Mouse (Mus musculus): ENCODE measurements around the gene Entpd8. TPM values are rescaled to one million over a fixed set of nuclear protein-coding genes. Genes with fewer than 3 reads are reported as not detected.

The Entpd8 gene
- polyA plus RNA-seq, 1 experiment from 2014 or later = 14.3 TPM

DNA sequence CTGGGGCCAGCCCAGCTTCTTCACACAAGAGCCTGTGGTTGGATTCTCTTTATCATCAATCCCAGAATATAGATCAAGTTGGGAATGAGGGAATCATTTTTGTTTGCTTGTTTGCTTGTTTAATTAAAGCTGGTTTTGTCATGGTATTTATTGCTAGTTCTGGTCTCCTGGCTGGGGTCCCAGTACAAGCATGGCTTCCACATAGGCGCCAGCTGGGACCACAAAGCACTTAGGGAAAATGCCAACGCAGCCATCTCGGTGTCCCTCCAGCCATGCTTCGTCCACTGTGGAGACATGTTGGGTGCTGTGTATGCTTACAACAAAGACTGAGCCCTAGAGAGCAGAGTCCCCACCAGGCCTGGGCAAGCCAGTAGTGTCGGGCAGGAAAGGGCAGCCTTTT lies 5.5 kb downstream of the Entpd8 start:
- Histone ChIP-seq H3K9ac (ENCODE audit: low read depth, low read length) (no peak overlapping the region), H3K27ac (ENCODE audit: low read length) (no peak overlapping the region), H3K4me3 (ENCODE audit: low read length) (no peak overlapping the region), H3K36me3 (ENCODE audit: control insufficient read depth, insufficient read depth, low read length) (no peaks in the 10 kb centered on the region), H3K4me2 (ENCODE audit: low read depth, low read length) (no peak overlapping the region), H3K9me3 (ENCODE audit: control insufficient read depth, low read length) (no peaks in the 10 kb centered on the region), H3K4me1 (ENCODE audit: control insufficient read depth, insufficient read depth, low read length) (peaks cover 10% of the 10 kb centered on the region), H3K27me3 (replicated peaks; ENCODE audit: control insufficient read depth, insufficient read depth, low read length) (no peaks in the 10 kb centered on the region)
- 86% methylated on average over 5 of the region's 5 CpGs for WGBS
- no peak for ATAC-seq

DNA sequence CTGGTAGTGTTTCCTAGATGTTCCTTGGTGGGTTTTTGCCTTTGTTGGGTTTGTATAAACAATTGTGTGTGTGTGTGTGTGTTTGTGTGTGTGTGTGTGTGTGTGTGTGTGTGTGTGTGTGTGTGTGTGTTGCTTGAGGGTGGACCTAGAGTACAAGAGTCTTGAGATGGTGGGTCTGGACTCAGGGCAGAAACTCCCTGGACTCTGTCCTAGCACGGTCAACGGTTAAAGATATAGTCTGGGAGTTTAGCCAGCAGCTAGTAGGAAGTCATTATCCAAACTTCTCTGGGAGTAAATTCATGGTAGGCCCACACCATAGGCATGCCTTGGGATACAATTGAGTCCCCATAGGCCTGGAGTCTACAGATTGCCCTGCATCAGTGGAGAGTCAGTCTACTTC lies 7.7 kb downstream of the Entpd8 start:
- no peak overlapping the region for H3K4me2 ChIP-seq (ENCODE audit: low read depth, low read length)
- H3K27me3 ChIP-seq (replicated peaks; ENCODE audit: control insufficient read depth, insufficient read depth, low read length) = no peaks in the 10 kb centered on the region
- H3K36me3 ChIP-seq (ENCODE audit: control insufficient read depth, insufficient read depth, low read length) = no peaks in the 10 kb centered on the region
- no peak for ATAC-seq
- H3K4me1 ChIP-seq (ENCODE audit: control insufficient read depth, insufficient read depth, low read length) = peaks cover 10% of the 10 kb centered on the region
- 93% methylated on average over 2 of the region's 2 CpGs for WGBS
- H3K4me3 ChIP-seq (ENCODE audit: low read length) = no peak overlapping the region
- H3K9me3 ChIP-seq (ENCODE audit: control insufficient read depth, low read length) = no peaks in the 10 kb centered on the region
- H3K9ac ChIP-seq (ENCODE audit: low read depth, low read length) = no peak overlapping the region
- no peak overlapping the region for H3K27ac ChIP-seq (ENCODE audit: low read length)

DNA sequence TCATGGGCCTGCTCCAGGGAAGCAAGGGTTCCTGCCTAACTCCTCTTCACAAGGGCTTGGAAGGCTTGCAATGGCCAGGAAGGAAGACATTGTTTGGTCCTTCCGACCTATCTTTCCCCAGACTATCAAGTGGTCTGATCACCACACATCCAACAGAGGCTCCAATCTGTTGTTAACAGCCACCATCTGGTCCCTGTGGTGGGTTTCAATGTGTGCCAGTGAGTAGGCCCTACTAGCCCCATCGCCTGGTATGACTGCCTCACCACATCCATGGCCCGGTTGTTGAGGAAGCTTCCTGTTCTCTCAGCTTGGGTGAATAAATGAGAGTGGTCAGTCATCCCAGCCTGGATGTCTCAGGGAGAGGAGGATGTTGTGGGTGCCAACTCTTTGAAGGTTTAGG lies 8.5 kb downstream of the Entpd8 start:
- ATAC-seq = no peak
- 85% methylated on average over 3 of the region's 3 CpGs for WGBS

DNA sequence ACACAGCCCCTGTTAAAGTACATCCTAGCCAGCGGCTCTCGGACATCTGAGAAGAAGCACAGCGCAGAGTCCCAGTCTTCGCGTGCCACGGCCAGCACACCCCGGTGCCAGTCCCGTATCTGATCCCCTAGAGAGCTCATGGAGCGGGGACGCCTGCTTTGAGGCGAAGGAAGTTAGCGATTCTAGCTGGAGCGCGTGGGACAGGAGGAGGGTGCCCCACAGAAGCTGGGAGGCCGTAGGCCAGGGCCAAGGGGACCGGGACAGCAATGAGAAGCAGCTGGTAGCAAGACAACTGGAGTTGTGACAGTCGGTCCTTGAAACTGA lies 14.6 kb downstream of the Entpd8 start:
- peak overlapping the region; percentile 39 for H3K4me3 ChIP-seq (ENCODE audit: low read length)
- ATAC-seq = peak; percentile 40
- H3K27me3 ChIP-seq (replicated peaks; ENCODE audit: control insufficient read depth, insufficient read depth, low read length) = no peaks in the 10 kb centered on the region

More for the DNA sequence above, 8.5 kb downstream of the Entpd8 start:
- Histone ChIP-seq H3K27me3 (replicated peaks; ENCODE audit: control insufficient read depth, insufficient read depth, low read length) (no peaks in the 10 kb centered on the region), H3K4me1 (ENCODE audit: control insufficient read depth, insufficient read depth, low read length) (peaks cover 10% of the 10 kb centered on the region; the same call in 1 of the 2 replicates), H3K9me3 (ENCODE audit: control insufficient read depth, low read length) (no peaks in the 10 kb centered on the region), H3K9ac (ENCODE audit: low read depth, low read length) (no peak overlapping the region), H3K4me2 (ENCODE audit: low read depth, low read length) (no peak overlapping the region), H3K27ac (ENCODE audit: low read length) (no peak overlapping the region), H3K36me3 (ENCODE audit: control insufficient read depth, insufficient read depth, low read length) (no peaks in the 10 kb centered on the region), H3K4me3 (ENCODE audit: low read length) (no peak overlapping the region)

DNA sequence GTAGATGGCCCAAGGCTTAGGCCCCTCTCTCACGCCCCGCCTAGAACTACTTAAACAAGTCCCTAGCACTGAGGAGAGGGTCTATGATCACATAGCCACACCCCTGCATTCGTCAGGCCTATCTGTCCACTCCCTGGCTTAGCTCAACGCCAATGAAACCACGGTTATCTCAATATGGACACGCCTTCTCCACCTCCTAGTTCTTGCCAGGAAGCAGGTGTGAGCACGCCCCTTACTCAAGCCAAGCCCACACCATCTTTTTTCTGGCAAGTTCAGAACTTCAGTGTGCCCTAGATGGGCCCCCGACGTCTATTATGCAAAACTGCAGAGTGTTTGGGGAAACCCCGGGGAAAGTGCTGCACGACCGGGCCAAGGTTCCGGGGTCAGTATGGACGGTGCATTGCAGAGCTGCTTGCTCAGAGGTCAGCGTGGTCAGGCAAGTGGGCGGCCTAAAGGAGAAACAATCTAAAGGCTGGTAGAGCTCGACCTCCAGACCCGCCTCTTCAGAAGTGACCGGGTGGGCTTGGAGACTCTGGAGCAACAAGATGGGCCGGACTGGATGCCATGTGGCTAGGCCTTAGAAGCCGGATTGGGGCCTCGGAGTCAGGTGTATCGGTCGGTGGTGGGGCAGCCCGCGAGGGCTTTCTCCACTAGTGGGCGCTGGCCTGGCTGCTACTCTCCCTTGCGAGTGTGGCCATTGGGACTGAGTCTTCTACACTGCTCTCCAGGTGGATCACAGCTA lies 15.2 kb downstream of the Entpd8 start, which contains the start of gene Noxa1:
Gene Noxa1, minus strand, starts transcription at position 41 of the 742 bp plus-strand sequence.
- H3K4me2 ChIP-seq (ENCODE audit: low read depth, low read length) = peak within 1 kb of the TSS; percentile 49
- no peaks in the 10 kb centered on the region for H3K36me3 ChIP-seq (ENCODE audit: control insufficient read depth, insufficient read depth, low read length)
- H3K27ac ChIP-seq (ENCODE audit: low read length) = peak within 1 kb of the TSS; percentile 49; the same call in 1 of the 2 replicates
- no peaks in the 10 kb centered on the region for H3K9me3 ChIP-seq (ENCODE audit: control insufficient read depth, low read length)
- H3K4me1 ChIP-seq (ENCODE audit: control insufficient read depth, insufficient read depth, low read length) = peaks cover 10% of the 10 kb centered on the region; the same call in 1 of the 2 replicates
- peak within 1 kb of the TSS; percentile 39 for H3K4me3 ChIP-seq (ENCODE audit: low read length)
- no peaks in the 10 kb centered on the region for H3K27me3 ChIP-seq (replicated peaks; ENCODE audit: control insufficient read depth, insufficient read depth, low read length)
- peak within 1 kb of the TSS; percentile 55 for H3K9ac ChIP-seq (ENCODE audit: low read depth, low read length)
- ATAC-seq = peak; percentile 90
- WGBS = 40% methylated on average over 28 of the region's 28 CpGs

More for the DNA sequence above, 14.6 kb downstream of the Entpd8 start:
- Histone ChIP-seq H3K9ac (ENCODE audit: low read depth, low read length) (peak overlapping the region; percentile 55), H3K27ac (ENCODE audit: low read length) (peak overlapping the region; percentile 49; the same call in 1 of the 2 replicates), H3K36me3 (ENCODE audit: control insufficient read depth, insufficient read depth, low read length) (no peaks in the 10 kb centered on the region), H3K9me3 (ENCODE audit: control insufficient read depth, low read length) (no peaks in the 10 kb centered on the region), H3K4me2 (ENCODE audit: low read depth, low read length) (peak overlapping the region; percentile 49), H3K4me1 (ENCODE audit: control insufficient read depth, insufficient read depth, low read length) (peaks cover 10% of the 10 kb centered on the region; the same call in 1 of the 2 replicates)
- WGBS = 26% methylated on average over 17 of the region's 17 CpGs

DNA sequence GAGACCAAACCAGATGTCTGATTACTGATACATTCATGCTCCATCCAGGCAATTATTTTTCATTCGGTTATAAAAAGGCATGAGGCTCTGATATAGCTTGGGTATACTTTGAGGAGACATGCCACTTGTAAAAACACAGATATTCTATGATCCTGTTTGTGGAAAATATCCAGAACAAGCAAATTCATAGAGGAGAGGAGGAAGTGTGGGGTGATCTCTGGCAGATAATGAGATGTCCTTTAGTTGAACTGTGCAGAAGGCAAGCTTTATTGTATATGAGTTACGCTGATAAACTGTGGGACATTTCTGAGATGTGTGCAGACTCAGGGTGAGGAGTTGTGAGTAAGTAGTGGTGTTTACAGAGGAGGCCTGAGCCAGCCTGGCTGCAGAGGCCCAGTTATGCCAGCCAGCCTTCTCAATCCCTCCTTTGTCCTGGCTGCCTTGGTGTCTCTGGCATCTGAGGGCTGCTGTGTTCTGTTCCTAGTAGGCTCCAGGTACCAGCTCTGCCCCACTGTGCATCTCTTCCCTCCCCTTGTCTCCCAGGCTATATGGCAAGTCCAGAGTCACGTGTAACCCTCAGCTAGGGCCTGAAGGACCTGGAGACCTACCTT lies 18.0 kb downstream of the Entpd8 start:
- H3K4me2 ChIP-seq (ENCODE audit: low read depth, low read length) = no peak overlapping the region
- no peak overlapping the region for H3K9ac ChIP-seq (ENCODE audit: low read depth, low read length)
- no peak overlapping the region for H3K27ac ChIP-seq (ENCODE audit: low read length)
- H3K4me1 ChIP-seq (ENCODE audit: control insufficient read depth, insufficient read depth, low read length) = peaks cover 10% of the 10 kb centered on the region; the same call in 1 of the 2 replicates
- ATAC-seq = no peak
- H3K36me3 ChIP-seq (ENCODE audit: control insufficient read depth, insufficient read depth, low read length) = no peaks in the 10 kb centered on the region
- no peaks in the 10 kb centered on the region for H3K9me3 ChIP-seq (ENCODE audit: control insufficient read depth, low read length)
- H3K4me3 ChIP-seq (ENCODE audit: low read length) = no peak overlapping the region
- H3K27me3 ChIP-seq (replicated peaks; ENCODE audit: control insufficient read depth, insufficient read depth, low read length) = no peaks in the 10 kb centered on the region
- WGBS = 62% methylated on average over 3 of the region's 3 CpGs

DNA sequence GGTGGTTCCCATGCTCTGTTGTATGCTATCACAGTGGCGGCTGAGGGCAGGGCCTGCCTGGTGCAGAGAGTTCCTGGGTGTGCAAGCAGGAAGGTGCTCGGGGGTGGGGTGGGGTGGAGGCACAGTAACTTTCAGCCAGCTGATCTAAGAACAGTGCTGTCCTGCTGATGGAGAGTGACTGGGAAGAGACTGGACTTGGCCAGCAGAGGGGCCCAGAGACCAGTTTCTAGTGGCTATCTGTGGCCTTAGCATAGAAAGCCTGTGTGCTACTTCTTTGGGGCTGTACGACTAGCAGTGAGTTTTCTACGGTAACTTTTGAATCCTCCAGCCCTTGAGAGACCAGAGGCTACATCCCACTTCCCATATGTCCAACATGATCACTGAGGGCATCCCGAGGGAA lies 18.9 kb downstream of the Entpd8 start:
- H3K4me2 ChIP-seq (ENCODE audit: low read depth, low read length) = no peak overlapping the region
- no peaks in the 10 kb centered on the region for H3K36me3 ChIP-seq (ENCODE audit: control insufficient read depth, insufficient read depth, low read length)
- H3K9ac ChIP-seq (ENCODE audit: low read depth, low read length) = no peak overlapping the region; the same call in 1 of the 2 replicates
- no peaks in the 10 kb centered on the region for H3K27me3 ChIP-seq (replicated peaks; ENCODE audit: control insufficient read depth, insufficient read depth, low read length)
- no peak overlapping the region for H3K27ac ChIP-seq (ENCODE audit: low read length)
- ATAC-seq = peak; percentile 17
- no peak overlapping the region for H3K4me3 ChIP-seq (ENCODE audit: low read length)
- H3K9me3 ChIP-seq (ENCODE audit: control insufficient read depth, low read length) = no peaks in the 10 kb centered on the region
- 54% methylated on average over 5 of the region's 5 CpGs for WGBS
- peaks cover 6% of the 10 kb centered on the region; the same call in 1 of the 2 replicates for H3K4me1 ChIP-seq (ENCODE audit: control insufficient read depth, insufficient read depth, low read length)

DNA sequence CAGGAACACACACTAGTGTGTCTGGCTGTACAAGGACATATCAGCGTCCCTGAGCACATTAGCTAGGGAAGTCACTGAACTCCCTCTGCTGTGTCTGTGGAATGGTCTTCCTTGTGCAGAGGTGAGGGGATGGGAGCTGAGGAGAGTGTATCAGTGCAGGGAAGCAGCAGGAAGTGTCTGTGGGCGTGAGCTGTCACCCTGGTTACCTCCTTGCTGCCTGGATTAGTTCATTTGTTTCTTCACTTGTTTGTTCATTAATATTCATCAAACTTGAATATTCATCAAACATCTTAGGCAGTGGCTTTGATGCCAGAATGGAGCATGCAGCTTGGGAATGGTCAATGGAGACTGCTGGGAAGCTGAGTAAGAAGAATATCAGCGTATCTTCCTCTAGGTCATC lies 19.6 kb downstream of the Entpd8 start:
- ATAC-seq = no peak
- Histone ChIP-seq H3K9me3 (ENCODE audit: control insufficient read depth, low read length) (no peaks in the 10 kb centered on the region), H3K36me3 (ENCODE audit: control insufficient read depth, insufficient read depth, low read length) (no peaks in the 10 kb centered on the region), H3K27ac (ENCODE audit: low read length) (no peak overlapping the region), H3K9ac (ENCODE audit: low read depth, low read length) (no peak overlapping the region), H3K4me3 (ENCODE audit: low read length) (no peak overlapping the region), H3K27me3 (replicated peaks; ENCODE audit: control insufficient read depth, insufficient read depth, low read length) (no peaks in the 10 kb centered on the region), H3K4me1 (ENCODE audit: control insufficient read depth, insufficient read depth, low read length) (peaks cover 6% of the 10 kb centered on the region; the same call in 1 of the 2 replicates), H3K4me2 (ENCODE audit: low read depth, low read length) (no peak overlapping the region)
- WGBS = 67% methylated on average over 3 of the region's 3 CpGs

DNA sequence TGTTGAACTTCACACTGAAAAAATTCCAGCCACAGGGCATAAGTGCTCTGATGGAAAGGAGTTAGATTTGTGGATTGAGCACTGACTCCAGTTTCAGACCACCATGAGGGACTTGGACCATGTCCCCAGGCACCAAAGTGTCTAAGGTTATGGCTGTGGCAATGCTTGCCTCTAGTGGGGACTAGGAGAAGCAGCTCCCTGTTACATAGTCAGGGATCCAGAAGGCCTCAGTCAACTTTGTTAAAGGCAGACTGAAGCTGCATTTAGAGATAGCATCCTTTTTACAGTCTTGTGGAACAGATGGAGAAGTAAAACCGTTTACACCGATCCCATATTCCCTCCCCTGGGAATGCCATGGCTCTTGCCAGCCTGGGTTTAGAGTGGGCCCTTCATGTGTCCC lies 24.0 kb downstream of the Entpd8 start:
- Histone ChIP-seq H3K27ac (ENCODE audit: low read length) (no peak overlapping the region), H3K4me3 (ENCODE audit: low read length) (no peak overlapping the region), H3K9me3 (ENCODE audit: control insufficient read depth, low read length) (no peaks in the 10 kb centered on the region), H3K4me1 (ENCODE audit: control insufficient read depth, insufficient read depth, low read length) (no peaks in the 10 kb centered on the region), H3K4me2 (ENCODE audit: low read depth, low read length) (no peak overlapping the region), H3K36me3 (ENCODE audit: control insufficient read depth, insufficient read depth, low read length) (no peaks in the 10 kb centered on the region), H3K9ac (ENCODE audit: low read depth, low read length) (no peak overlapping the region), H3K27me3 (replicated peaks; ENCODE audit: control insufficient read depth, insufficient read depth, low read length) (no peaks in the 10 kb centered on the region)
- 84% methylated on average over 2 of the region's 2 CpGs for WGBS
- no peak for ATAC-seq
